Mouse (Mus musculus) embryonic facial prominence, embryonic 14.5 days (tissue): ENCODE data around the gene Ptger2. TPM values are rescaled to one million over a fixed set of nuclear protein-coding genes. Genes with fewer than 3 reads are reported as not detected.
A peak's percentile ranks its signal among the peaks of the same experiment; 100 is the strongest.

Experiments
- ATAC-seq: fragments of 200-750 bp; cut with Nextera tagmentation; 2 replicates; pipeline ENCODE4 v1.8.0; 2017; ENCODE audit warnings: low read depth, moderate number of reproducible peaks, moderate TSS enrichment
- DNase-seq: peaks from one replicate; pipeline ENCODE4 v3.0.0-alpha.2; 2015; ENCODE audit warnings: low spot score
- H3K27ac ChIP-seq: fragments of 300-500 bp; sonication (generic); replicated peaks from 2 replicates; pipeline ENCODE4 v1.5.1; 2014; ENCODE audit warnings: low read depth, mild to moderate bottlenecking, low read length, moderate library complexity
- H3K27me3 ChIP-seq: fragments of 300-500 bp; sonication (generic); replicated peaks from 2 replicates; pipeline ENCODE4 v1.6.1; 2014; ENCODE audit warnings: low read length; ENCODE audit not compliant: control insufficient read depth, insufficient read depth
- H3K36me3 ChIP-seq: fragments of 300-500 bp; sonication (generic); 2 replicates; pipeline ENCODE4 v1.6.1; 2014; ENCODE audit warnings: low read length, mixed read lengths; ENCODE audit not compliant: control insufficient read depth, insufficient read depth
- H3K4me1 ChIP-seq: fragments of 300-500 bp; sonication (generic); 2 replicates; pipeline ENCODE4 v1.6.1; 2014; ENCODE audit warnings: antibody characterized with exemption, low read length; ENCODE audit not compliant: control insufficient read depth, insufficient read depth
- H3K4me2 ChIP-seq: fragments of 300-500 bp; sonication (generic); 2 replicates; pipeline ENCODE4 v1.6.1; 2014; ENCODE audit warnings: low read depth, mild to moderate bottlenecking, low read length, moderate library complexity, mixed read lengths
- H3K4me3 ChIP-seq: fragments of 300-500 bp; sonication (generic); 2 replicates; pipeline ENCODE4 v1.5.1; 2014; ENCODE audit warnings: low read depth, mild to moderate bottlenecking, low read length
- H3K9ac ChIP-seq: fragments of 300-500 bp; sonication (generic); 2 replicates; pipeline ENCODE4 v1.6.1; 2014; ENCODE audit warnings: low read depth, mild to moderate bottlenecking, low read length, moderate library complexity, mixed read lengths
- H3K9me3 ChIP-seq: fragments of 300-500 bp; sonication (generic); 2 replicates; pipeline ENCODE4 v1.6.1; 2016; ENCODE audit warnings: low read length; ENCODE audit not compliant: control insufficient read depth
- WGBS: fragments of 180-500 bp; shearing (Covaris S2); extraction: QIAGEN DNeasy Blood & Tissue Kit; methylation state at CpG from one replicate; pipeline ENCODE4 v1.1.7; 2014; 5-methylcytosine and 5-hydroxymethylcytosine counted together
- polyA plus RNA-seq: library from polyadenylated mRNA; unstranded; fragments of >200 nt; fragmentation: Nextera tagmentation; extraction: Ambion mirVana; gene quantifications from 2 replicates; pipeline ENCODE4 v1.2.1, GENCODE M21; 2014

Ptger2 gene
- polyA plus RNA-seq, 1 experiment from 2014 or later = 1.2 TPM

DNA sequence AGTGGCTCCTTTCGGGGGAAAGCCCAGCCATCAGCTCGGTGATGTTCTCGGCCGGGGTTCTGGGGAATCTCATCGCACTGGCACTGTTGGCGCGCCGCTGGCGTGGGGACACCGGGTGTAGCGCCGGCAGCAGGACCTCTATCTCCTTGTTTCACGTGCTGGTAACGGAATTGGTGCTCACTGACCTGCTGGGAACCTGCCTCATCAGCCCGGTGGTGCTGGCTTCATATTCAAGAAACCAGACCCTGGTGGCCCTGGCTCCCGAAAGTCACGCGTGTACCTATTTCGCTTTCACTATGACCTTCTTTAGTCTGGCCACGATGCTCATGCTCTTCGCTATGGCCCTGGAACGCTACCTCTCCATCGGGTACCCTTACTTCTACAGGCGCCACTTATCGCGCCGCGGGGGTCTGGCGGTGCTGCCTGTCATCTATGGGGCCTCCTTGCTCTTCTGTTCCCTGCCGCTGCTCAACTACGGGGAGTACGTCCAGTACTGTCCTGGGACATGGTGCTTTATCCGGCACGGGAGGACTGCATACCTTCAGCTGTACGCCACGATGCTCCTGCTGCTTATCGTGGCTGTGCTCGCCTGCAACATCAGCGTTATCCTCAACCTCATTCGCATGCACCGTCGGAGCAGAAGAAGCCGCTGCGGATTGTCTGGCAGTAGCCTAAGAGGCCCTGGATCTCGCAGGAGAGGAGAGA, 1.2 kb downstream of the Ptger2 start:
- H3K27ac ChIP-seq = no peak overlapping the region
- DNase-seq = no peak
- H3K4me3 ChIP-seq = peak overlapping the region; percentile 50
- H3K36me3 ChIP-seq = no peaks in the 10 kb centered on the region
- H3K4me2 ChIP-seq = peak overlapping the region; percentile 92
- peaks cover 16% of the 10 kb centered on the region for H3K27me3 ChIP-seq
- ATAC-seq = peak; percentile 34; the same call in 1 of the 2 replicates
- peak overlapping the region; percentile 60 for H3K9ac ChIP-seq
- H3K9me3 ChIP-seq = no peaks in the 10 kb centered on the region
- H3K4me1 ChIP-seq = peaks cover 3% of the 10 kb centered on the region; the same call in 1 of the 2 replicates
- 3% methylated on average over 42 of the region's 45 CpGs for WGBS

- Histone ChIP-seq H3K9me3 (no peaks in the 10 kb centered on the region), H3K27ac (no peak overlapping the region), H3K27me3 (peaks cover 16% of the 10 kb centered on the region), H3K4me1 (peaks cover 3% of the 10 kb centered on the region; the same call in 1 of the 2 replicates), H3K9ac (peak overlapping the region; percentile 60), H3K4me3 (peak overlapping the region; percentile 50), H3K4me2 (peak overlapping the region; percentile 92), H3K36me3 (no peaks in the 10 kb centered on the region)
- no peak for ATAC-seq
- no peak for DNase-seq
- 59% methylated on average over 4 of the region's 4 CpGs for WGBS
These were observed 1.8 kb downstream of the Ptger2 start for GRCm38 (mm10) chr14:44989751-44990150.

DNA sequence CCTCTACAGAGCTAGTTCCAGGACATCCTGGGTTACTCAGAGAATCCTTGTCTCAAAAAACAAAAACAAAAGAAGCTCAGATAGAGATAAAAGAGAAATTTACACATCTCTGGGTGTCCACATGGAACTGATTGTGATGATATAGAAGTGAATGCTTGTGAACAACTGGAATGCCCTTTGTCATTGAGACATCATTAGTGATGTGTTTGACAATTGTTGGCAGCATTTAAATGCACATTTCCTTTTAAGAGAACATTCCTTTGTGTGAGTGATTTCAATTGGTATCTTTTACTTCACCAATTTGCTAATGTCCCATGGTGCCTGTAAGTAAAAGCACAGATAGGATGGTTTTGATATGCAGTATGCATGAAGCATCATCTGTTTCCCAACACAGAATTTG, 6.3 kb downstream of the Ptger2 start:
- ATAC-seq (no peak), DNase-seq (no peak)
- H3K9me3 ChIP-seq = no peaks in the 10 kb centered on the region
- H3K36me3 ChIP-seq = no peaks in the 10 kb centered on the region
- H3K4me3 ChIP-seq = no peak overlapping the region
- H3K9ac ChIP-seq = no peak overlapping the region
- peaks cover 9% of the 10 kb centered on the region for H3K27me3 ChIP-seq
- no peaks in the 10 kb centered on the region; the same call in 1 of the 2 replicates for H3K4me1 ChIP-seq
- no peak overlapping the region for H3K27ac ChIP-seq
- no peak overlapping the region for H3K4me2 ChIP-seq

DNA sequence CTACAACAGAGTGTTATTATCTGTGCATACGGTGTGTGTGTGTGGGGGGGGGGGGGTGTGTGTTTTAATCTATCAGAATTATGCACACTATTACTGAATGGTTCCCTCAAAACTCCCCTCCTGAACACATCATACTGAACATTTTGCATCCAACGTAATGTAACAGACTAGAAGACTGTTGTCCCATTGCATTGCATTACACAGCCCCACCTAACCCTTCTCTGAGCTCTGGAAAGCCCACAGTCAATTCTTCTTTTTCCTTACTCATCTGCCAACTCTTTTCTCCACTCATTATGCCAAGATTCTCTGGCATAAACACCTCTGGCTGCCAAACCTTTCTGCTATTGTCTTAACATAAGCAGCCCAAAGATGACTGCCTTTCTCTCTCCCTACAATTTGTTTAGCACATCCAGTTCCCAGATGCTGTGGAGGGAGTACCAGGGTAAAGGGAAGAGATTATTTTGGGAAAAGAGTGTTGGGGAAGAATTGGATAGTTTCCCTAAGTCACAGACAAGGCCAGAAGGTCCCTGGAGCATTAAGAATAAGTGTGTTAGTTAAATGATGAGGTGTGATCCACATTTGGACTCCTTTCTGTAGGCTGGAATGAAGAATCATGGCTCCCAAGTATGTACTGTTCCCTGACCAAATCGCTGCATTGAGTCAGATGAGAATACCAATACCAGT, 12.2 kb downstream of the Ptger2 start:
- 88% methylated on average over 3 of the region's 3 CpGs for WGBS
- DNase-seq = no peak
- ATAC-seq = no peak
- H3K4me3 ChIP-seq = no peak overlapping the region
- H3K4me1 ChIP-seq = no peaks in the 10 kb centered on the region
- H3K9ac ChIP-seq = no peak overlapping the region
- H3K27me3 ChIP-seq = no peaks in the 10 kb centered on the region
- no peaks in the 10 kb centered on the region for H3K9me3 ChIP-seq
- no peak overlapping the region for H3K27ac ChIP-seq
- H3K36me3 ChIP-seq = no peaks in the 10 kb centered on the region
- no peak overlapping the region for H3K4me2 ChIP-seq

DNA sequence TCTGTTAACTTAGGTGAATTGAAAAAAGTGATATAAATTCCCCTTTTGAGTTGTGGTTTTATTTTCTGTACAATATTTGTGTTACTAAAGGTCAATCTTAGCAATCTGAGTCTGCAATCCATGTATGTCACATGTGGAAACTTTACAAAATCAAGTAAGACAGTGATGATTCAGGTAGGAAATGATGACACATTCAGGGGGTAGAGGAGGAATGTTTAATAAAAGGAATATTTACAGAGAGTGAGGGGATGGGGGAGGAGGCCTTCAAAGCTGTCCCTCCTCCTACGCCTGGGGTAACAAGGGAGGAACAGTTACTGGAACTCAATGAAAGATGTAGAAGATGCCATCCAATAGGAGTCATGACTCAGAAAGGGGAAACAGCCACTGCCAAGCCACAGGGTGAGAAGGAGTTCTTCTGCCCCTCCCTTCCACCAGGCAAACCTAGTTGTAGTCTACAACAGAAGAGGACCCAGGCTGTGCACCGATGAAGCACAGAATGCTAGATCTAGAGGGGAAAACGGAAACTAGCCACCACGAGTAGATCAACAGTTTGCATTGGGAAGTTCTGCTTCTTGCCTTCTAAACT, 17.8 kb downstream of the Ptger2 start:
- no peak overlapping the region for H3K4me2 ChIP-seq
- peak; percentile 15; the same call in 1 of the 2 replicates for ATAC-seq
- no peaks in the 10 kb centered on the region for H3K9me3 ChIP-seq
- no peak overlapping the region for H3K4me3 ChIP-seq
- no peaks in the 10 kb centered on the region for H3K4me1 ChIP-seq
- H3K36me3 ChIP-seq = no peaks in the 10 kb centered on the region
- H3K9ac ChIP-seq = no peak overlapping the region
- 86% methylated on average over 4 of the region's 4 CpGs for WGBS
- H3K27ac ChIP-seq = no peak overlapping the region
- DNase-seq = no peak
- H3K27me3 ChIP-seq = no peaks in the 10 kb centered on the region

DNA sequence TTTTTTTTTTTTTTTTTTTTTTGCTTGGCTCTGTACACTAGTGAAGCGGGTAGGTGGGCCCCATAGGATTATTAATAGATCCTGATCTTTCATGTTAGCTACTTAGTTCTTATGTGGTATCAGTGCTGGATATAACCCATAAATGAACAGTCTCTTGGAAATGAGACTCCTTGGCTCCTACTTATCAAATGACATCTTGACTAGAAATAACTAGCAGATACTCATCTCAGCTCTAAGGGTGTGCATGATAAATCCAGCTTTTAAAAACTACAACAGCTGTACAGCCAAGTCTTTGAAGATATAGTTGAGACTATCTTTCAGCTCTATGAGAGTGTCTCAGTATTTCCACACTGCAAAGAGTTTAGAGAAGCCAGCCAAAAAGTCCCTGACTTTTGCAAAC, 21.2 kb downstream of the Ptger2 start:
- H3K27ac ChIP-seq = no peak overlapping the region
- H3K27me3 ChIP-seq = no peaks in the 10 kb centered on the region
- no peak overlapping the region for H3K4me2 ChIP-seq
- DNase-seq = peak; percentile 8
- no peak for ATAC-seq
- H3K4me3 ChIP-seq = no peak overlapping the region
- WGBS = 86% methylated on average over 1 of the region's 1 CpGs
- no peaks in the 10 kb centered on the region for H3K36me3 ChIP-seq
- H3K9ac ChIP-seq = no peak overlapping the region
- H3K9me3 ChIP-seq = no peaks in the 10 kb centered on the region
- no peaks in the 10 kb centered on the region for H3K4me1 ChIP-seq

- WGBS = 85% methylated on average over 2 of the region's 2 CpGs
- no peaks in the 10 kb centered on the region for H3K9me3 ChIP-seq
These were observed 23.3 kb downstream of the Ptger2 start for GRCm38 (mm10) chr14:45011260-45011659.

DNA sequence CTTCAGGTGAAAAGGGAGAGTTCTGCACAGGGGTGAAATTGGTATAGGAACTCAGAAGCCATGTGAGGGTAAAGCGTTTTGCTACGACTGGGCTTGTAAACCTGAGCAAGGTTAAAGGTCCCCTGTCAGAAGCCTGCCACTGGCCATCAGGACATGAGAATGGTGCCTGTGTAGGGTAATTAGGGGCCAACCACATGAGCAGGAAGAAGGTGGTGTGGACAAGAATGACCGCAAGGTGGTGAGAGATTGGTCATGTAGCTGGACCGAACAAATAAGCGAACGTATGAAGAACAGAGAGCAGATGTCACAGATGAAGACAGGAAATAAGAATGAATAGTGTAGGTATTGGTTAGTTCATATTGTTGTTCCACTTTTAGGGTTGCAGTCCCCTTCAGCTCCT, 23.7 kb downstream of the Ptger2 start:
- Histone ChIP-seq H3K9me3 (no peaks in the 10 kb centered on the region), H3K27me3 (no peaks in the 10 kb centered on the region), H3K36me3 (no peaks in the 10 kb centered on the region), H3K4me3 (no peak overlapping the region), H3K4me1 (no peaks in the 10 kb centered on the region), H3K27ac (no peak overlapping the region), H3K4me2 (no peak overlapping the region), H3K9ac (no peak overlapping the region)
- WGBS = 92% methylated on average over 6 of the region's 6 CpGs
- DNase-seq (no peak), ATAC-seq (no peak)

More at GRCm38 (mm10) chr14:45011260-45011659, 23.3 kb downstream of the Ptger2 start:
- Histone ChIP-seq H3K4me3 (no peak overlapping the region), H3K27me3 (no peaks in the 10 kb centered on the region), H3K27ac (no peak overlapping the region), H3K9ac (no peak overlapping the region), H3K4me1 (no peaks in the 10 kb centered on the region), H3K36me3 (no peaks in the 10 kb centered on the region), H3K4me2 (no peak overlapping the region)
- no peak for DNase-seq
- ATAC-seq = no peak
